ENCODE assay signal across 10 mouse cellular contexts in the genomic region with DNA sequence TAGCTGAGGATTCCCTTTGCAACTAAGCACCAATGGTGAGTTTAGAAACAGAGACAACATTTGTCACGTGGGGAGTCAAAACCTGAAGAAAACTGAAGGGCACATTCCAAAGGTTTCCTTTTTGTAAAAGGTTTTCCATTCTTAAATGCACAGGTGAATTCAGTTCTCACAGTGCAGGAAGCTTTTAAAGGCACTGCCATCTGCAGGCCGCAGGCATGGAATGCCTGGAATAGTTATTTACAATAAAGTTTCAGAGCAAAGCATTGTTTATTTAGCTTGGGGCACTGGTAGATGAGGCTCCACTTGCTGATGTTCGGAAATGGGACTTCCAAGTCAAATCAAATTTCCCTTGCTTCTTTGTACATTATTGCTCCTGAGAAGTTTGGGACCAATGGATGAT. TPM values are rescaled to one million over a fixed set of nuclear protein-coding genes. Genes with fewer than 3 reads are reported as not detected.
DNase-seq lines count a peak whose midpoint lies in the region; ATAC-seq and TF ChIP-seq lines count a peak whose summit lies in the region.
"Had no signal": no experiment of that assay in that cellular context is flagged by ENCODE, and none has a peak within 500 bp of the region (broad histone marks: within the 10 kb centered on the region; RNA-seq: fewer than 3 reads in every experiment).

No protein-coding gene starts in this region.

- no peak overlapping the region for H3K4me2 ChIP-seq in intestine, postnatal 0 days (replicated peaks; ENCODE audit: low read depth)
- no peak overlapping the region for H3K4me2 ChIP-seq in intestine, embryonic 15.5 days (replicated peaks)
- H3K4me2 ChIP-seq in forebrain, embryonic 11.5 days (ENCODE audit: low read depth, low read length, severe bottlenecking): peak overlapping the region; percentile 77
- H3K4me2 ChIP-seq in neural tube, embryonic 12.5 days (replicated peaks): peak overlapping the region; percentile 88

- H3K36me3 ChIP-seq in intestine, postnatal 0 days (ENCODE audit: control insufficient read depth, insufficient read depth): no peaks in the 10 kb centered on the region
- no peaks in the 10 kb centered on the region for H3K36me3 ChIP-seq in intestine, embryonic 15.5 days
- no peaks in the 10 kb centered on the region for H3K36me3 ChIP-seq in forebrain, embryonic 11.5 days (ENCODE audit: control insufficient read depth, insufficient read depth, low read length)
- H3K36me3 ChIP-seq in neural tube, embryonic 12.5 days: no peaks in the 10 kb centered on the region

- no peak for DNase-seq in forebrain, embryonic 11.5 days (ENCODE audit: low spot score)
- DNase-seq in kidney, postnatal 25 days: peak; percentile 19 to 52
- no peak for DNase-seq in adrenal gland, postnatal 36 days
- DNase-seq in urinary bladder, postnatal 10 days (ENCODE audit: low spot score): no peak
- no peak for DNase-seq in yolk sac, embryonic 10.5 days (ENCODE audit: low spot score)

- H3K9me3 ChIP-seq in intestine, postnatal 0 days (ENCODE audit: control insufficient read depth): no peaks in the 10 kb centered on the region
- no peaks in the 10 kb centered on the region for H3K9me3 ChIP-seq in intestine, embryonic 15.5 days
- H3K9me3 ChIP-seq in forebrain, embryonic 11.5 days (ENCODE audit: control insufficient read depth, low read length): no peaks in the 10 kb centered on the region
- H3K9me3 ChIP-seq in neural tube, embryonic 12.5 days: no peaks in the 10 kb centered on the region

- no peaks in the 10 kb centered on the region for H3K27me3 ChIP-seq in intestine, postnatal 0 days (replicated peaks; ENCODE audit: control insufficient read depth, insufficient read depth, low read length)
- no peaks in the 10 kb centered on the region for H3K27me3 ChIP-seq in intestine, embryonic 15.5 days (replicated peaks)
- no peaks in the 10 kb centered on the region for H3K27me3 ChIP-seq in forebrain, embryonic 11.5 days (ENCODE audit: control insufficient read depth, insufficient read depth, low read length)
- no peaks in the 10 kb centered on the region for H3K27me3 ChIP-seq in neural tube, embryonic 12.5 days (replicated peaks)

- ATAC-seq in intestine, postnatal 0 days: no peak
- ATAC-seq in intestine, embryonic 15.5 days: no peak
- no peak for ATAC-seq in forebrain, embryonic 11.5 days (replicated peaks; ENCODE audit: low FRiP score)
- ATAC-seq in neural tube, embryonic 12.5 days (ENCODE audit: low FRiP score, low read depth): no peak

- H3K9ac ChIP-seq in intestine, postnatal 0 days (ENCODE audit: low read depth, low read length): no peak overlapping the region
- H3K9ac ChIP-seq in intestine, embryonic 15.5 days: no peak overlapping the region
- H3K9ac ChIP-seq in forebrain, embryonic 11.5 days (ENCODE audit: low read length): no peak overlapping the region
- no peak overlapping the region for H3K9ac ChIP-seq in neural tube, embryonic 12.5 days

- no peak overlapping the region for H3K4me3 ChIP-seq in intestine, postnatal 0 days (ENCODE audit: low read depth, low read length)
- no peak overlapping the region for H3K4me3 ChIP-seq in intestine, embryonic 15.5 days (replicated peaks)
- H3K4me3 ChIP-seq in forebrain, embryonic 11.5 days (ENCODE audit: low read depth, low read length): 0 out of 2 replicates have a peak overlapping the region, but pooled peaks have one; percentile 5
- H3K4me3 ChIP-seq in neural tube, embryonic 12.5 days: no peak overlapping the region

- 0 out of 2 replicates have a peak, but pooled peaks cover 2% of the 10 kb centered on the region for H3K4me1 ChIP-seq in intestine, postnatal 0 days (replicated peaks; ENCODE audit: control insufficient read depth, insufficient read depth, low read length)
- peaks cover 12% of the 10 kb centered on the region for H3K4me1 ChIP-seq in intestine, embryonic 15.5 days (replicated peaks)
- peaks cover 7% of the 10 kb centered on the region; the same call in 1 of the 2 replicates for H3K4me1 ChIP-seq in forebrain, embryonic 11.5 days (replicated peaks; ENCODE audit: control insufficient read depth, insufficient read depth, low read length)
- H3K4me1 ChIP-seq in neural tube, embryonic 12.5 days: peaks cover 39% of the 10 kb centered on the region

- 32% methylated on average over 3 of the region's 3 CpGs for WGBS in intestine, postnatal 0 days
- WGBS in intestine, embryonic 15.5 days: 32% methylated on average over 3 of the region's 3 CpGs
- WGBS in forebrain, embryonic 11.5 days: 55% methylated on average over 3 of the region's 3 CpGs
- 61% methylated on average over 3 of the region's 3 CpGs for WGBS in neural tube, embryonic 12.5 days

- H3K27ac ChIP-seq in intestine, postnatal 0 days (ENCODE audit: low read depth, low read length): no peak overlapping the region
- no peak overlapping the region for H3K27ac ChIP-seq in intestine, embryonic 15.5 days
- H3K27ac ChIP-seq in forebrain, embryonic 11.5 days (ENCODE audit: low read depth, low read length): no peak overlapping the region
- no peak overlapping the region for H3K27ac ChIP-seq in neural tube, embryonic 12.5 days

- peak; percentile 59 for TF ChIP-seq CTCF in intestine, postnatal 0 days (IDR thresholded peaks at IDR 0.05; ENCODE audit: low read depth)

RNA-seq across cellular contexts. Expression of a gene that starts 2.1 kb away (rescaled TPM):
- polyA plus RNA-seq in intestine, postnatal 0 days (2015; fragmentation: Nextera tagmentation; extraction: Ambion mirVana): 11.9 and 13.9 TPM in 2 replicates
- 47.4 and 48.8 TPM in 2 replicates for polyA plus RNA-seq in intestine, embryonic 15.5 days (2015; fragmentation: Nextera tagmentation; extraction: Ambion mirVana)
- polyA plus RNA-seq in forebrain, embryonic 11.5 days (2014; fragmentation: Nextera tagmentation; extraction: Ambion mirVana): 113 and 114 TPM in 2 replicates
- polyA plus RNA-seq in neural tube, embryonic 12.5 days (2016; fragmentation: Nextera tagmentation; extraction: Ambion mirVana): 121 and 123 TPM in 2 replicates
- 10 to 100 TPM; 28.9 to 36.0 TPM for total RNA-seq in adrenal gland, postnatal 36 days (2021)

RNA-seq across cellular contexts. Expression of a gene that starts 22.9 kb away (rescaled TPM):
- 3.6 and 4.6 TPM in 2 replicates for polyA plus RNA-seq in intestine, postnatal 0 days (2015; fragmentation: Nextera tagmentation; extraction: Ambion mirVana)
- 8.5 and 9.3 TPM in 2 replicates for polyA plus RNA-seq in intestine, embryonic 15.5 days (2015; fragmentation: Nextera tagmentation; extraction: Ambion mirVana)
- polyA plus RNA-seq in forebrain, embryonic 11.5 days (2014; fragmentation: Nextera tagmentation; extraction: Ambion mirVana): 3.9 and 4.2 TPM in 2 replicates
- polyA plus RNA-seq in neural tube, embryonic 12.5 days (2016; fragmentation: Nextera tagmentation; extraction: Ambion mirVana): 6.8 and 8.0 TPM in 2 replicates
- 1 to 10 TPM; 1.7 TPM for total RNA-seq in adrenal gland, postnatal 36 days (2021)

RNA-seq across cellular contexts. Expression of a gene that starts 58.0 kb away (rescaled TPM):
- polyA plus RNA-seq in intestine, postnatal 0 days (2015; fragmentation: Nextera tagmentation; extraction: Ambion mirVana): not detected in 2 replicates
- not detected in 2 replicates for polyA plus RNA-seq in intestine, embryonic 15.5 days (2015; fragmentation: Nextera tagmentation; extraction: Ambion mirVana)
- polyA plus RNA-seq in forebrain, embryonic 11.5 days (2014; fragmentation: Nextera tagmentation; extraction: Ambion mirVana): not detected in 2 replicates
- not detected in 2 replicates for polyA plus RNA-seq in neural tube, embryonic 12.5 days (2016; fragmentation: Nextera tagmentation; extraction: Ambion mirVana)
- total RNA-seq in adrenal gland, postnatal 36 days (2021): not detected
- polyA plus RNA-seq: limb, embryonic 11.5 days; spleen, adult 2 months had no signal

Comparison
In these comparisons a context has a peak if more than half of its experiments do, and no peak if none do; other contexts are left out.
1. H3K4me2 ChIP-seq: peak in forebrain, embryonic 11.5 days (single experiment) and neural tube, embryonic 12.5 days (single experiment); none in intestine, postnatal 0 days (single experiment) and intestine, embryonic 15.5 days (single experiment).
2. DNase-seq: peak in kidney, postnatal 25 days (2 of 2); none in forebrain, embryonic 11.5 days (single experiment), adrenal gland, postnatal 36 days (0 of 2), urinary bladder, postnatal 10 days (single experiment) and yolk sac, embryonic 10.5 days (single experiment).